Mouse (Mus musculus) heart, embryonic 10.5 days (tissue): ENCODE measurements around the gene Gm21983. TPM values are rescaled to one million over a fixed set of nuclear protein-coding genes. Genes with fewer than 3 reads are reported as not detected.
A peak's percentile ranks its signal among the peaks of the same experiment; 100 is the strongest.

Source experiments
- DNase-seq: peaks from one replicate; pipeline ENCODE4 v3.0.0-alpha.2; 2017; ENCODE audit warnings: low spot score
- H3K27ac ChIP-seq: fragments of 300-500 bp; sonication (generic); 2 replicates; pipeline ENCODE4 v1.5.1; 2016; ENCODE audit warnings: mild to moderate bottlenecking
- H3K27me3 ChIP-seq: fragments of 300-500 bp; sonication (generic); 2 replicates; pipeline ENCODE4 v1.6.1; 2016; ENCODE audit warnings: mild to moderate bottlenecking; ENCODE audit not compliant: poor library complexity, insufficient read depth, severe bottlenecking
- H3K36me3 ChIP-seq: fragments of 300-500 bp; sonication (generic); 2 replicates; pipeline ENCODE4 v1.6.1; 2016; ENCODE audit warnings: mild to moderate bottlenecking, moderate library complexity
- H3K4me1 ChIP-seq: fragments of 300-500 bp; sonication (generic); 2 replicates; pipeline ENCODE4 v1.6.1; 2016; ENCODE audit warnings: mild to moderate bottlenecking
- H3K4me3 ChIP-seq: fragments of 300-500 bp; sonication (generic); 2 replicates; pipeline ENCODE4 v1.5.1; 2016; ENCODE audit warnings: mild to moderate bottlenecking, moderate library complexity
- H3K9me3 ChIP-seq: fragments of 300-500 bp; sonication (generic); 2 replicates; pipeline ENCODE4 v1.6.1; 2016; ENCODE audit warnings: mild to moderate bottlenecking, moderate library complexity
- WGBS: fragments of 180-500 bp; shearing (Covaris S2); methylation state at CpG from one replicate; pipeline ENCODE4 v1.1.7; 2016; 5-methylcytosine and 5-hydroxymethylcytosine counted together
- polyA plus RNA-seq: library from polyadenylated mRNA; unstranded; fragments of >200 nt; fragmentation: Nextera tagmentation; extraction: Ambion mirVana; gene quantifications from 2 replicates; pipeline ENCODE4 v1.2.1, GENCODE M21; 2016

Gm21983 gene
- polyA plus RNA-seq, 1 experiment from 2014 or later, result not detected

DNA sequence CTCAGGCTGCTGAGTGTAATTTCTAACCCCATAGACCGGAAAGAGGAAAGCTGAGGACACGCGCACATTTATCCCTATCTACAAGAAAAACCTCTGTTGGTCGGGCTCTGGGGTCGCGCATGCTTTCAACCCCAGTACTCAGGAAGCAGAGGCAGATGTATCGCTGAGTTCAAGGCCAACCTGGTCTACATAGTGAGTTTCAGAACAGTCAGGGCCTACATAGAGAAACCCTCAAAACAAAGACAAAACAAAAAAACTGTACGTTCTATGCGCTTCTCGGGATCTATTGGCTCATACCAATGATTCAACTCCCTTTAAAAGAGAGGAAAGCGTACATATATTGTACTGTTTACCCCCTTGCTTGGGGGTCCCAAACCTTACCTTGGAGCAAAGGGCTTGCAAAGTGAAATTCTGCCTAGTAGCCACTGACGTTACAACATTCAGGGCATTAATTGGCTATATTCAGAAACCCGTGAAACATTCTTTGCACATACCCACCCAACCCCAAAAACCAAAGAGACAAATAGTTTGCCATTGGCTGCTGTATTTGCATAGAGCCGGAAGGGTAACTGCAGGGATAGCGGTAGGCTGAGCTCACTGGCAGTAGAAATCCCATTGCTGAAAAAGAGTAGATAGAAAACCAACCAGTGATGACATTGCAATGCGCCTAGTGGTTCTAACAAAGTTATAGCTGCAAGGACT is 1.5 kb downstream of the Gm21983 start:
- Histone ChIP-seq H3K27ac (peak overlapping the region; percentile 92), H3K9me3 (no peaks in the 10 kb centered on the region), H3K36me3 (peaks cover 24% of the 10 kb centered on the region), H3K27me3 (no peaks in the 10 kb centered on the region), H3K4me1 (peaks cover 3% of the 10 kb centered on the region; the same call in 1 of the 2 replicates), H3K4me3 (peak overlapping the region; percentile 76)
- 45% methylated on average over 16 of the region's 16 CpGs for WGBS
- no peak for DNase-seq

GRCm38 (mm10) chr7:27178324-27179216 is 2.3 kb downstream of the Gm21983 start, which contains the start of gene Rab4b:
TSS of gene Rab4b (minus strand) at chr7:27178896.
- Histone ChIP-seq H3K9me3 (no peaks in the 10 kb centered on the region), H3K36me3 (peaks cover 26% of the 10 kb centered on the region), H3K27ac (peak within 1 kb of the TSS; percentile 92), H3K4me1 (peaks cover 3% of the 10 kb centered on the region; the same call in 1 of the 2 replicates), H3K27me3 (no peaks in the 10 kb centered on the region), H3K4me3 (peak within 1 kb of the TSS; percentile 76)
- peak; percentile 100 for DNase-seq
- WGBS, result under 1% methylated on average over 53 of the region's 53 CpGs

DNA sequence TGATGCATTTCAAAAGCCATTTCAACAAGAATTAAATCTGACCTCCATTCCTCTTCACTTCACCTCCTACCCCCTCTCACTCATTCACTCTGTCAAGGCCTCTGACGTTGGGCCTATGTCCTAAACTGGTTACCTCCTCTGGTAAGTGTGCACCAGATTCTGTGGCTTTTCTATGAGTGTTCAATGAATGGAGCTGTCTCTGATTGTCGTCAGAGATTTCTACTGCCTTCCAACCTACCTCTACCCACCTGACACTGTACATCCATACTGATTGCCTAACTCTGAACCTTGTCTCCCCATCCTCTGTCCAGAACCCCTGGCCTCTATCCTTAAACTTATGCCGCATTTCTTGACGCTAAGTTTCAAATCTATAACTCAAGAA is 3.0 kb downstream of the Gm21983 start:
- DNase-seq, result no peak
- 24% methylated on average over 4 of the region's 4 CpGs for WGBS
- peaks cover 26% of the 10 kb centered on the region for H3K36me3 ChIP-seq
- no peaks in the 10 kb centered on the region for H3K9me3 ChIP-seq
- H3K27me3 ChIP-seq, result no peaks in the 10 kb centered on the region
- H3K4me1 ChIP-seq, result peaks cover 3% of the 10 kb centered on the region; the same call in 1 of the 2 replicates
- H3K4me3 ChIP-seq, result peak overlapping the region; percentile 76
- peak overlapping the region; percentile 92 for H3K27ac ChIP-seq

- Histone ChIP-seq H3K27ac (no peak overlapping the region), H3K36me3 (peaks cover 39% of the 10 kb centered on the region), H3K9me3 (no peaks in the 10 kb centered on the region), H3K4me1 (peaks cover 3% of the 10 kb centered on the region; the same call in 1 of the 2 replicates), H3K4me3 (no peak overlapping the region), H3K27me3 (no peaks in the 10 kb centered on the region)
- DNase-seq, result no peak
- 92% methylated on average over 7 of the region's 7 CpGs for WGBS
These were observed 6.0 kb downstream of the Gm21983 start for GRCm38 (mm10) chr7:27174896-27175295.

DNA sequence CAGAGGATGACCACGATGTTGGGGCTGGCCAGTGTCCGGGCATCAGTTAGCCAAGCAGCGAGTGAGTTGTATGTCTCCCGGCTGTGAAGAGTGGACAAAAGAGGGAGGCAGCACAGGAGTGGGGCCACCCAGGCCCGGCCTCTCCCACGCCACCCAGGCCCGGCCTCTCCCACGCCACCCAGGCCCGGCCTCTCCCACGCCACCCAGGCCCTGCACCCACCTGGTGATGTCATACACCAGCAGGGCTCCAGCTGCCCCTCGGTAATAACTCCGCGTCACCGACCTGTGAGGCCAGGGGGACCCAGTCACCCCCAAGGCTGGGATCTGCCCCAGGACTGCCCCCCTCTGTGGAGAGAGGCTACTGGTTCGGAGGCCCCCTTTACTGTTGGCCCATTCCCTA is 6.4 kb downstream of the Gm21983 start:
- Histone ChIP-seq H3K4me3 (no peak overlapping the region), H3K36me3 (peaks cover 39% of the 10 kb centered on the region), H3K4me1 (peaks cover 3% of the 10 kb centered on the region; the same call in 1 of the 2 replicates), H3K27ac (no peak overlapping the region), H3K9me3 (no peaks in the 10 kb centered on the region), H3K27me3 (no peaks in the 10 kb centered on the region)
- 92% methylated on average over 15 of the region's 15 CpGs for WGBS
- DNase-seq, result no peak

DNA sequence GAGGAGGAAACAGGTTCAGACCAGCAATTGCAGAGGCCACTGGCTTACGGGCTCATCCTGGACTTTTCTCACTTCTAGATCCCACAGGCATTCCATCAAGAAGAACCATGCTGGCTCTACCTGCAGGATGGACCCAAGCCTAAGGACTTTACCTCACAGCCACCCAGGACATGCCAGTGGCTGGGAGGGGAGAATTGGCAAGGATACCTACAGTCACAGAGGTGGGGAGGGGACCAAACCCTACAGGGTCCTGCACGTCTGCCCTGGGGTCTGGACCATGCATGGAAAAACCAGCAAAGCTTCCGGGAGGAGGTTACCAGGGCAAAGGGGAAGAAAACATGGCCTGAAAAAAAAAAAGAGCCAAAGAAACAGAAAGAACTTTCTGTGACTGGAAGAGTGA is 9.9 kb downstream of the Gm21983 start:
- Histone ChIP-seq H3K27me3 (no peaks in the 10 kb centered on the region), H3K4me3 (no peak overlapping the region), H3K36me3 (peaks cover 43% of the 10 kb centered on the region), H3K4me1 (peaks cover 9% of the 10 kb centered on the region; the same call in 1 of the 2 replicates), H3K27ac (no peak overlapping the region), H3K9me3 (no peaks in the 10 kb centered on the region)
- DNase-seq, result no peak
- 88% methylated on average over 3 of the region's 3 CpGs for WGBS

DNA sequence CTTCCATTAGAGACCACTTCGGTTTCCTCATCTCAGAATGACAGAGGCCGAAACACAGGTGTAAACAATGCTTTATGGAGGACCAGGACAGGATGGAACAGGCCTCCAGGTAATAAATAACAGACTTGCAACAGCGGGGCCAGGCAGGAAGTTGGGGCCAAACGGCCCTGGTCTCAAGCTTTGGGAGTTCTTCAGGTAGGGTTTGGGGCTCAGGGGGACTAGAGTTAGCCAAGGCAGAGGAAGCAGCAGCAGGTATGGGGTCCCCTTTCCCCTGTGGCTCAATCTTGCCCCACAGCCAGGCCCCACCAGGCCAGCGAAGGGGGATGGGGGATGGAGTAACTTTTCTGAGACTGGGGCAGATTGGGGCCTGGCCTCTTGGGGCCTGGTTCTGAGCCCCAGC is 12.5 kb downstream of the Gm21983 start:
- H3K4me1 ChIP-seq, result peaks cover 32% of the 10 kb centered on the region
- DNase-seq, result no peak
- WGBS, result 86% methylated on average over 5 of the region's 5 CpGs
- no peaks in the 10 kb centered on the region for H3K9me3 ChIP-seq
- H3K36me3 ChIP-seq, result peaks cover 41% of the 10 kb centered on the region
- no peak overlapping the region for H3K27ac ChIP-seq
- H3K27me3 ChIP-seq, result no peaks in the 10 kb centered on the region
- H3K4me3 ChIP-seq, result no peak overlapping the region

DNA sequence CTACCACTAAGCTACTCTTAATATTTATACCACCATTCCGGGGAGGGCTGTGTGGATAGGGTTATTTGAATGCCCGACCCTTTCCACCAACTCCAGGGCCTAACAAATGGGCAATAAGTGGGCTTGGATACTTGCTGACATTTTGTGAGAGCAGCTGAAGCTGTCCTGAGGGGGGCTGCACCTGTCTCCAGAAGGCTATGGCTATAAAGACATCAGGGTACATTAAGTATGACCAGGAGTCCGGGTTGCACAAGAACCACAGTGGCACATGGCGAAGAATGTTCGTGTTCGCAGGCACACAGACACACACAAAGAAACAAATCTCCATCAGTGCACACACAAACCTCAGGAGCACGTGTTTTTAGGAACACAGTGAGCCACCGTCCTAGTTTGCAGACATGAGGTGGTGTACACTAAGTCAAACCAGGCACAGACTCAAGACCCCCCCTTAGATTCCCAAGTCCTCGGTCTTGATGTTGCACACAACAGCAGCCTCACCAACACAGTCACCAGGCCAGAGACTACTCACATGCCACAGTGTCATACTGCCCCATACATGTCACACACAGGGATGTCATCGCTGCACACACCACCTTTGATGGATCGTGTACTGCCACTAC is 13.3 kb downstream of the Gm21983 start:
- no peaks in the 10 kb centered on the region for H3K9me3 ChIP-seq
- H3K4me1 ChIP-seq, result peaks cover 40% of the 10 kb centered on the region
- H3K27me3 ChIP-seq, result no peaks in the 10 kb centered on the region
- no peak for DNase-seq
- H3K36me3 ChIP-seq, result peaks cover 41% of the 10 kb centered on the region
- WGBS, result 80% methylated on average over 11 of the region's 11 CpGs
- H3K27ac ChIP-seq, result peak overlapping the region; percentile 98
- peak overlapping the region; percentile 80 for H3K4me3 ChIP-seq

GRCm38 (mm10) chr7:27166614-27167474 is 14.0 kb downstream of the Gm21983 start, which contains the start of gene Egln2:
TSS of gene Egln2 (minus strand) at chr7:27166802.
- no peaks in the 10 kb centered on the region for H3K9me3 ChIP-seq
- peak within 1 kb of the TSS; percentile 80 for H3K4me3 ChIP-seq
- no peaks in the 10 kb centered on the region for H3K27me3 ChIP-seq
- DNase-seq, result peak; percentile 98
- peaks cover 44% of the 10 kb centered on the region for H3K36me3 ChIP-seq
- peaks cover 44% of the 10 kb centered on the region for H3K4me1 ChIP-seq
- 2% methylated on average over 61 of the region's 61 CpGs for WGBS
- peak within 1 kb of the TSS; percentile 98 for H3K27ac ChIP-seq

GRCm38 (mm10) chr7:27166229-27166613 is 14.7 kb downstream of the Gm21983 start:
- no peaks in the 10 kb centered on the region for H3K9me3 ChIP-seq
- peak overlapping the region; percentile 98 for H3K27ac ChIP-seq
- peaks cover 50% of the 10 kb centered on the region for H3K4me1 ChIP-seq
- DNase-seq, result peak; percentile 94
- WGBS, result under 1% methylated on average over 41 of the region's 43 CpGs
- peaks cover 48% of the 10 kb centered on the region for H3K36me3 ChIP-seq
- no peaks in the 10 kb centered on the region for H3K27me3 ChIP-seq
- H3K4me3 ChIP-seq, result peak overlapping the region; percentile 80

GRCm38 (mm10) chr7:27165696-27166095 is 15.2 kb downstream of the Gm21983 start:
- Histone ChIP-seq H3K9me3 (no peaks in the 10 kb centered on the region), H3K27me3 (no peaks in the 10 kb centered on the region), H3K4me3 (peak overlapping the region; percentile 80), H3K36me3 (peaks cover 46% of the 10 kb centered on the region), H3K27ac (peak overlapping the region; percentile 98), H3K4me1 (peaks cover 53% of the 10 kb centered on the region)
- DNase-seq, result no peak
- 4% methylated on average over 8 of the region's 8 CpGs for WGBS
